Mouse (Mus musculus): ENCODE data around the gene Rgs4.

Rgs4 gene

DNA sequence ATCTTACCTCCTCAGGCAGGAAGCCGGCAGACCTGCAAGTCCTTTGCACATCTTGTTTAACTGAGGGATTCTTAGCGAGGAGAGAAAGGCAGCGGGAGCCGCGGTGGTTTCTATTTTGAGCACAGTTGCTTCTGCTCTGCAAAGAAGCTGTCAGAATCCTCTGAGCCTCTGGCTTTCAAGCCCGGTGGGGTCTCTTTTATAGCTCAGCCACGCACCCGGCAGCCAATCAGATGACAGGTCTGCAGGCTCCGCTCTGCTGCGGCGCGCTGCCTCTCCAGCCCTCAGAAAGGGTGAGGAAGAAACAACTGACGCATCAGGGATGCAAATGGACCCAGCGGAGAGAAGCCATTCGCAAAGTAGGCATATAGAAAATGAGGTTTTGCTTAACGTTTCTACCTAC, at the start of gene Rgs4:
TSS of gene Rgs4 (minus strand) at position 170 of the 400 bp plus-strand sequence.
- DNase-seq (ENCODE audit: low read depth, low spot score) = peak; percentile 15

DNA sequence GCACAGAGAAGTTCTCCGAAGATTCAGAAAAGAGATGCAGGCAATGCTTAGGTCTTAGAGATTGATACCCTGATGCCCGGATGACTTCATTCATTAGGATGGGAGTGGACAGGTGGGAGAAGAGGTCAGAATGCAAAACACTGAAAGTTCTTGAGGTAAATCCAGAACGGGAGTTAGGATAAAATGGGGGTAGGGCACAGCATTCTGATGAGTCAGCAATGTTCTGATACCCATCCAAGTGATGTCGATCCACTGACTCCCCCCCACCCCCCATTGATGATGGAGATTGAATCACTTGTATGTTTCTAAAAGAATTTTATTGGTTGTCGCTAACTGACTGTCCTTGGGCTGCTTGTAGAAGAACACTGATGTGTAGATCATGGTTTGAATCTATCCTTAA, 45.0 kb upstream of the Rgs4 start:
- DNase-seq (ENCODE audit: low read depth, low spot score) = no peak

DNA sequence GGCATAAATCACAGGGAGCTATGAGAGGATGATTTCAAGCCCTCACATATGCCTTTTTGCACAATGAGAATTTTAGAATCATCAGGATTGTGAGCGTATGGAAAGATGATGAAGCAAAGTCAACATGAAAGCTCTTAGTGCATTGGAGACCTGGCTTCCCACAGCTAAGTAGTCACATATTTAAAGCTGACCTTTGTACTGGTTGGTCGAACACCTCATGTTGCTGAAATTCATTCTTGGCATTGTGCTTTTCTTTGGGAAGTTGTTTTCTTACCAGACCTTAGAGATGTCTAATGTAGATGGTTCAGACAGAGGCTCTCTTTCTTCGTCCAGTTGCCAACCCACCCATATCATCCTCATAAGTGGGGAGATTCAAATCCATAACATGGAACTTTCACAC, 38.5 kb upstream of the Rgs4 start:
- no peak for DNase-seq (ENCODE audit: low read depth, low spot score)

DNA sequence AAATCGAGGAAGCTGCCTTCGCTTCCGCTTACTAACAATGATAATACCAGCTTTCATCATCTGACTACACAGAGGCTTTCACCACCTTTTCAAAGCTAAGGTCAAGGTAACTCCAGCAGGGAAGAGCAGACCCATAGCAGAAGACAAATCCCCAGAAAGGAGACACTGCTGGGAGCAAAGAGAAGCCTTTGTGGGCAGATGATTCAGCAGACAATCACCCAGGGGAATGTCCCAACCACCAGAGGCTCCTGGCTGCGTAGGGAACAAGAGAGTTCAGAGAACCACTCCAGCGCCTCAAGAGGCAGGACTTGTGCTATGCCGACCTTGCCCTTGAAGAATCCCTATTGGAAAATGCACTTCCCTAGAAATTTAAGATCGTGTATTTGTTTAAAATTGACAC, 29.1 kb upstream of the Rgs4 start:
- peak; percentile 12 for DNase-seq (ENCODE audit: low read depth, low spot score)

DNA sequence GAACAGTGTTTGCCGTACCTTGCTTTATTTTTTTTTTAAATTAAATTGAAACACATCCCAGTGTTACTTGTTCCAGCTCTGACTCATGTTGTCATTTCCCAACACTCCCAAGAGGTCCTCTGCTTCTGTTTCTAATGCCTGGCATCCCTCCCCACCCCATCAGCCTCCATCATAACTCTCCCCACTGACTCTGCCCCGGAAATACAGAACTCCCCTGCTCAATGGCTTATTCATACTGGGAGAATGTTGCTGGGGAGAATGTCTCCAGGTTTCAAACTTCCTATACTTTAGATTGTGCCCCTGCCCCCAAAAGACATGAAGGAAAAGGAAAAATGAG, 17.1 kb upstream of the Rgs4 start:
- no peak for DNase-seq (ENCODE audit: low read depth, low spot score)

DNA sequence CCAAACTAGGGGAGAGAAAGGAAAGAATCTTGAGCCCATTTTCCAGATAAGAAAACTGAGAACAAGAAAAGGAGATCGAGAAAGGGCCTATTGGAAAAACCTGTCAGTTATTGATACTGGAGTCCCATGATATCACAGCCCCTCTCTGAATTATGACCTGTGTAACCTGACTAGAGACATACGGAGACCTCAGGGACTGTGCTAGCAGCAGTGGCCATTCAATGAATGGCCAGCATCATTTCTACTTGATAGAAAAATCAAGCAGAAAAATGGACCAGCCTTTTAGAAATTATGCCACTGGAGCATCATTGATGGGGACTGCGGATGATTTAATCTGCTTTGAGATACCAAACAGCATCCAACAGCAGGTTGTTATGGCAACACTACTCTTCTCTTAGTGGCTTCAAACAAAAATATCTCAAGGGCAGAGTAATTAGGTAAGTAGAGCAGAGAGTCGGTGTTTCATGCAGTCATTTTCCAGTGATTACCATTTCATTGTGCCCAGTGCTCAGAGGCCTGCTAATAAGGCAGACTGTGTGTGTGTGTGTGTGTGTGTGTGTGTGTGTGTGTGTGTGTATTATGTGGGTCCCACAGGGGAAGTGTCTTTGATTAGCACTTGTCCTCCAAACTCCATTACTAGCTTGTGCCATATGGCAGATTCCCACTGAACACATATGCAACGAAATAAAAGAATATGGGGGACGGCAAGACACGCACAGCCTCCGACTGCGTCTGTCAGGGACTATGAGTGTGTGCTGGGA, 16.6 kb upstream of the Rgs4 start:
- no peak for DNase-seq (ENCODE audit: low read depth, low spot score)

DNA sequence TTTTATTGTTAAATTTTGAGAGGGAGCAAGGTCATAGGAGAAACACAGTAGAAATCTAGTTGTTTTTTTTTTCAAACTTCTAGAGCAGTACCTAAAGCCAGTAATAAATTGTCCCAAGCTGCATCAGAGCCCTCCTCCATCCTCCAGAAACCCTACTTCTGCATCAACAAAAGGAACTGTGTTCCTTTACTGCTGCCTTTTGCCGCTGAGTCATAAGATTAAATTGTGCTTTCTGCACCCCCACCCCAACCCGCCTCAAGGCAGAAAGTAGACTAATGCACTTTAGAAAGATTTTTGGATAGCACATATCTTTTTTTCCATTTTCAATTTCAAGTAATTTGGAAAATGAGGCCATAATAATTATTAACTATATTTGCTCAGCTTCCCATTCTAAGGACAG, 15.1 kb upstream of the Rgs4 start:
- no peak for DNase-seq (ENCODE audit: low read depth, low spot score)

DNA sequence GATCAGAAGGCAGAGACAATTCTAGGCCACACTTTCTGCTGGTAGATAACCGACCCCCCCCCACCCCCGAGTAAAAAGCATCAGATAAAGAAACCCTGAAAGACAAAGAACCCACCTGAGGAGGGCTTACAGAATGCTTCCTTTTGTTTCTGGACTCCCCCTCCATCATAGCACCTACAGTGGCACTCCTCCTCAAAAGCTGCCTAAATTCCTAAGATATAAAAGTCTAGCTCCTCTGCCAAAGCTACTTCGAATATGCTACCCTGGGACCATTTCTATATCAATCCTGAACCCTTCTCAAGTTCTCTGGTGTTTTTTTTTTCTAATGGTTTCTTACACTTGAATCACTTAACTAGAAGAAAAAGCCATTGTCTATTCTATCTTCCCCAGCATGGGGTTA, 9.1 kb upstream of the Rgs4 start:
- no peak for DNase-seq (ENCODE audit: low read depth, low spot score)

DNA sequence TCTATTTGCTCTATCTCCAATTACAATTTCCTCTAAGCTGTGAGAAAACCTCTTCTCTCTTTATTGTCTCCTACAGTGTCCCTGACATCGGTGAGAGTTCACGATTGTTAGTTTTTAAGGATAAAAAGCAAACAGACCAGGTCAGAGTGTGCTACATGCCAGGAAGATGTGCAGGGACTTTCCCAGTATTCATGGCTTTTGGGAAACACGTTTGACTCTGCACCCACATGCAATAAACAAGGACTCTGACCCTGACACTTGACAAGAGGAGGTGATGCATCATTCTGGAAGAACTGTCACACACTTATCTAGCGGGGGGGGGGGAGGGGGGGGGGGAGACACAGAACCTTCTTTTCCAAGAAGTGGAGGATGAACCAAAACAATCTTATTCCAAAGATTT, 5.0 kb upstream of the Rgs4 start:
- no peak for DNase-seq (ENCODE audit: low read depth, low spot score)

DNA sequence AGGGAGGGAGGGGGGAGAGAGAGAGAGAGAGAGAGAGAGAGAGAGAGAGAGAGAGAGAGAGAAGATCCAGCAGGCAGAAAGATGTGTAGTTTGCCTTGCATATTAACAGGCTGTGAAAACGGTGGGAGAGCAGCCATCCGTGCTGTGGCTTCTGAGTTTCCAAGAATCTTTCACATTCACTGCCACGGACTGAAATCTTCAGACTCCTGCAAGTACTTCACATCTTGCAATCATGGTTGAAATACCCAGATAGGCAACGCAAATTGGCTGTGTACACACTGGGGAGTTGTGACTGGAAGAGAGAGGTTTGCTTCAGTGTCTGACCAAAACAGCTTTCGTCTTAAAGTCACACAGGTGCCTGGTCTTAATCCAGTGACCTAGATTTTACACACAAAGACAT, 997 bp upstream of the Rgs4 start:
- DNase-seq (ENCODE audit: low read depth, low spot score) = no peak

DNA sequence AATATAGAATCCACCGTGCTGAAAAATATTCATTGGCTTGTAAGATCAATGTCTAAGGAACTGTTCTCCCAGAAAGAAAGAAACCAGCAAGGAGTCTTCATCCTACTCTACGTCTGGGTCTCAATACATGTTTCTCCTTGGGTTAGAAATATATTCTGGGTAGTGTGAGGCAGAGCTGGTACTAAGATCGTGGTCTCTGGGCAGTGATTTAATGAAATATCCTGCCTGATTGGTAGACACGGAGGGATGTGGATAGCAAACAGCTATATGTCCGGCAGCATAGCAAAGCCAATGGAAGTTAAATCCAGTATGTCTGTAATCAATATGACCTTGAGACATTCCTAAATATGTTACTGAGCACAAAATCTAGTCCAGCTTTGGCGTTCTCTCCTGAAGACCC, 460 bp upstream of the Rgs4 start:
- no peak for DNase-seq (ENCODE audit: low read depth, low spot score)

DNA sequence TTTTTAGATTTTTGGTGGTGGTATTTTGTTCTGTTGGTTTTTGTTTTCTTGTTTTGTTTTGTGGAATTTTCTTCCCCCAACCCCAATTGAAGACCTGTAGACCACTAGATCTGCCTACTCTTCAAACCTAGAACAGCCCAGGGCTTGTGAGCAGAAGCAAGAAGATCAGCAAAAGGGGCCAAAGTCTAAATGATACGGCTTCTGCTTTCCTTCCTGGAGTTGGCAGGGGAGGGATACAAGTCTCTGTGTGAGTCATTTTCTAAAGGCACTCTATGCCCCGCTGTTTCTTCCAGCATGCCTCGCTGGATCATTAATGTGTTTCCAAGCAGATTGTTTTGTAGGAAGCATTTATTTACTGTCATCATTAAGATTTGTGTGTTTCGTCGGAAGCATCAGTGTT, 6.3 kb downstream of the Rgs4 start:
- no peak for DNase-seq (ENCODE audit: low read depth, low spot score)

DNA sequence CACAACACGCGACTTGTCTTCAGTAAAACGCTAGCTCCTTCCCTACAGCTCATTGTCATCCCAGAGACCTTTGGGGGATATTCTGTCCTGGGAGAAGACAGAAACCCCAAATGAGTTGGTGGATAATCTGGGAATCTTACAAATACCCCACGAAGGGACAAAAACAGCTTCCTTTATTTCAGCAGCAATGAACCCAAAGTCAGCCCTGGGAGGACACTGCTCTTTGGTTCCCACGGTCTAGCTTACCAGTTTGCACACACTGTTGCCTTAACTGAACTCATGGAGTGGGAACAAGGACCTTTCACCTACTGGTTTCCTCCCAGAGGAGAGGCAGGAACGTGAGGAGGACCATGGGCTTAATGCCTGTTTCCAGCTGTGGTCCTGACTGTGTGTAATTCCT, 10.2 kb downstream of the Rgs4 start:
- DNase-seq (ENCODE audit: low read depth, low spot score) = no peak

DNA sequence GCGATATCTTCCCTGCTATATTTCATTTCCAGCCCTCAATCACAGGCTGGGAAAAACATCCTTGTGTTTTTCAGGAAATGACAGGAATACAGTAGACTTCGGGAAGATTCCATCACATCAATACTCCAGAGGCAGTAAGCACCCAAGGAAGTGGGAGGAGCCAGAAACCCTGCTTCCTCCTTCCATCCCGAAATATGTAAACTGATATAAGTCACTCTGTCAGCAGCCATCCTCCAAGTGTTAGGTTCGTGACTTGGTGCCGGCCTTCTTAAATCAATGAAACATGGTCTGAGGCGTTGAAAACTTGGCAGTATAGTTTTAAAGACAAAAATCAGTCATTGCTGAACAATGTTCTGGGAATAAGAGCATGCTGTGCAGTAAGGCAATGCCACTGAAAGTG, 11.3 kb downstream of the Rgs4 start:
- DNase-seq (ENCODE audit: low read depth, low spot score) = no peak

DNA sequence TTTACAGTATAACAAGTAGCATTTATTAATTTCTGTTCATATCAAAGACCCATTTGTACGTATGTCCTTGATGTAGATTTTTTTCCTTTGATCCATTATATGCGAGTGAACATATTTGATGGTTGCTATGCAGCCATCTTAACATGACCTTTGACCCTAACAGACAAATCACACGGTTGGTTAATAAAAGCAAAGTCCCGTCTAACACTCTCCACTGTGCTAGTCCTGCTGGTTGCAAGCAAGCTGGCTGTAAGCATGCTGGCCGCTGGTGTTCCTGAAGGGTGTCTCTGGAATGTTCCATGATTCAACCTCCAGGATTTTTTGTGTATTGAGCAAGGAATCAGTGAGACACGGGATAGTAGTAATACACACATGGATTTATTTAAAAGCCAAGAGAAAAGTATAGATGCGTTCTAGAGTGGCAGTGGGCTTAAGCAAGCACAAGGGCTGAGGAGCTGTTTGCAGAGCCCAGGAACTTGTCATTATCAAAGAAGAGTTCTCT, 16.8 kb downstream of the Rgs4 start:
- no peak for DNase-seq (ENCODE audit: low read depth, low spot score)

DNA sequence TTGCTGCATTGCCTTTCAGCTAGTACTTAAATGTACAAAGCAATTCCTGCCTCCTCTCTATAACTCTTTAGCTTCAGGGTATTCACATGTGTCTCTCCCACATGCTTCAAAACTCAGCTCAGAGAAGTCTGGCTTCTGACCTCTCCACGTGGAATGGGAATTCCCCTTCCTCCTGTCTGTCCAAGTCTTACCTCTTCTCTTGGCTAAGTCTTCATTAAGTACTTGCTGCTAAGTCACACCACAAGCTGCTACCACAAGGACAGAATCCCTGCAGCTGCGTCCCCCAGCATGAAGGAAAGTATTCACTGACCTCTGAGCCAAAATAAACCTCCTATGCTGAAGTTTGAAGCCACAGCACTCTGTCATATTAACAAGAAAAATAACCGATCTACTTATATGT, 21.1 kb downstream of the Rgs4 start:
- no peak for DNase-seq (ENCODE audit: low read depth, low spot score)

DNA sequence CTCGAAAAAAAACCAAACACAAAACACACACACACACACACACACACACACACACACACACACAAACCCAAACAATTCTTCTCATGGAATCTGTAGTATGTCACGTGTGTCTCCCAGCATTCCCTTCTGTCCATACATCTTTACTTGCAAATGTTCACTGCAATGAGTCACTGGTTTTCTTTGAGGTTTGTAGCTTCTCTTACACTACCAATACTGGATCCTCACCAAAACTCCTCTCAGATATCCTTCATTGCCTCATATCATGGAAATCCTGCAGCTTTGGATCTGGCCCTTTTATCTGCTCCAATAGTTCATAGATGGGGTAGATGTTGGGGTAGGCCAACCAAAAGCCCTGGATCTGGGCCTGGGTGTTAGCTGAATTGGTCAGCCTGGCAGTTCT, 25.6 kb downstream of the Rgs4 start:
- DNase-seq (ENCODE audit: low read depth, low spot score) = no peak

DNA sequence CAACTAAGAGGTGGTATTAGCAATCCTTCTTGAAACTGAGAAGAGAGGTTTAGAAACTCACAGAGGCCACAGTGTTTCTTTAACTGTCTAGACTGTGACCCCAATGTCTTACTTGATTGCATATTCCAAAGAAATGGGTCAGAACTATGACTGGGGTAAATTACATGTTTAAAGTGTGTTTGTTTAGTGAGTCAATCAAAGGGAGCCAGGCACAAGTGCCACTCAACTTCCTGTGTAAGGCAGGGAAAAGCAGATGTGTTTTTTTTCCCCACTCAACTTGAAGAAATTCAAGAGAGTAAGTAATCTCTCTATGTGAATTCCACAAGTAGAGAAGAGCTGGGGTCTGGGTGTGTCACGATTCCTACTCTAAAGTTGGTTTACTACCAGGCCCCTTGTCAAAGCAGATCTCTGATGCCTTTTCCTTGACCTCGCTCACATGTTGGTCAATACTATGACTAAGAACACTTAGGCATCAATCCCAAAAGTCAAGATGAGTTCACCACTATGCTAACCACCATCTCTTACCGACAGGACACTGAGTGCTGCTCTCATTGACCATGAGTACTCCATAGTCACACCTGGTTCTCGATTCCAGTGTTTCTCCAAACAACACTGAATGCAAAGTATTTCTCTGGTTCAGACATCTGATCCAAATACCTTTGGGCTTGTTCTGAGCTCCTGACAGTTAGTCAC, 42.9 kb downstream of the Rgs4 start:
- no peak for DNase-seq (ENCODE audit: low read depth, low spot score)

DNA sequence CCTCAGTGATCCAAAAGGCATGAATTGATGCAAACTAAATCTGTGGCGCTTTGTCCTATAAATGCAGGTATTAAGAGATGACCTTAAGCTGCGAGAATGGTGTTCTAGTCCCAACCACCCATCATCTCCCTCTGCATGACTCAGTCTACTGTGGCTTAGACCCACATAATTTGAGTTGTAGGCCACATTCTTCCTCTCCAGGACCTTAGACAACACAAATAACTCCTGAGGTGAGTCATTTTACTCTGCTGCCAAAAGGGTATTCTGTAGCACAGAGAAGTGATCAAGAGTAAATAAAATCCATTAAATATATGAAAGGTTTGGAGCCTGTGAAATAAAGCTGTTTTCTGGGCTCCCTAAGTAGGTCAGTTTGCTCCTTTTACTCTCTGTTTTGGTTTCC, 48.3 kb downstream of the Rgs4 start:
- DNase-seq (ENCODE audit: low read depth, low spot score) = no peak

DNA sequence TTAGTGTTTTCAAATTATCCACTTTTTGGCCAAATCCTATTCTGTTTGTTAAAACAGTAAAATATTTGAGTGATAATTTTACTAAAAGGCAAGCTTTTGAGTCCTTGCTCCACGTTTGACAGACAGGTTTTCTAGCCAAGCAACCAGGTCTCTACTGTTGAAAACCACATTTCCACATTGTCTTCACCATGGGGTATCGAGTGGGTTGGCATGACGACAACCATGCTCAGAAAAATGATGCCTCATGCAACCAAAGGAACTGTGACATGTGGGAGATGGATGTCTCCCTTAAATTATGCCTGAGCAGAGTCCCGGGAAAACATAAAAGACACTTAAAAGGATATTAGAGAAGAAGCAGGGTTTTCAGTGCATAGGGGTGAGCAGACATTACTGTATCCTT, 50.2 kb downstream of the Rgs4 start:
- DNase-seq (ENCODE audit: low read depth, low spot score) = no peak

DNA sequence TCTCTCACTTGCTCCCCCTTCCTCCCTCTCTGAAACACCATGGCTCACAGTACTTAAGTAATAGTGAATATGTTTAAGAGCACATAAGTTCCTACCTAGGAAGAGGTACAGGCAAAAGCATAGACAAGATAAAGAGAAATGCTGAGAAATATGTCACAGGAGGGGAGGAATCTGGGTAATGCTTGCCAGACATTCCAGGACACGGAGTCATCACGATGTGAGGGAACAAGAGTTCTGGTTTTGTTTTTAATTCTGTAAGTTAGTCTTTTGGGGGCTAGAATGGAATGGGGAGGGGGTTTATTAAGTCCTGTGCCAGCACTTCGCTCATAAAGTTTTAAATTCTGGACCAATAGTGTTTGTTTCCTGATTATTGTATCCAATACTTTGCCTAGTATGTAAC, 52.1 kb downstream of the Rgs4 start:
- DNase-seq (ENCODE audit: low read depth, low spot score) = no peak

DNA sequence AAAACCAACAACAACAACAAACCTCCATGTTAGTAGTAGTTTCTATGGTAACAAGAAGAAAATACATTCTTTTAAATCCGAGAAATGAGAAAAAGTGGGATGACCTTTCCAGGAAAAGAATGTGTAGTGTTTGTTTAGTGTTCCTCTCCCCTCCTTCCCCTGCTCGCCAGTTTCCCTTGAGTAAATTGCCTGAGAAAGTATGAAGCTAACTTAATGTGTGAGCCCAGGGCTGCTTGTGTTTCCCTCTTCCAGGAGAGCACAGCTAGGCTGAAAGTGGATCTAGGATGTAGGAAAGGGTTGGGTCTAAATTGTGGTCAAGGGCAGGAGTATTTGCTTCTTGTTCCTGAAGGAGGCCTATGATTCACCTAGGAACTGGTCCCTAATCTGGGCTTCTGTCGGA, 53.9 kb downstream of the Rgs4 start:
- DNase-seq (ENCODE audit: low read depth, low spot score) = no peak

DNA sequence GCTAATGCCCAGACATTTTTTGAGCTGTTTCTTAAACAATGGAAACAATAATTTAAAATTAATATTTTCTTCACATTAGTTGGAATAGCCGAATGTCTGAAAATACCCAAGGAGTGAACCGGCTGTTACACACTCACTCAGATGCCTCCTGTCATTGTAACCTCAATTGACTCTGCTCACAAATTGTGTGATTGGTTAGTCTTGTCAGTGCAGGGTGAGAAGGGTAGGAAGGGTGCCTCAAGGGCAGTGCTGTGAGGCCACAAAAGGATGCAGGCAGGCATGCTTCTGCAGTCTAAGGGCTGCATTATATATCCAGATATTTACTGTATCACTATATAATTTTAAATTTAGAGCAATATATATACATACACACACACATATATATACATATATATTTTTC, 54.4 kb downstream of the Rgs4 start:
- DNase-seq (ENCODE audit: low read depth, low spot score) = no peak
